Mouse (Mus musculus) kidney, embryonic 15.5 days (tissue): ENCODE data around the gene Snrnp35. TPM values are rescaled to one million over a fixed set of nuclear protein-coding genes. Genes with fewer than 3 reads are reported as not detected.
"Not testable (repeated sequence)": the region's sequence is repeated elsewhere in the genome, so short reads cannot be mapped to it uniquely, and the experiment has no call there.

Source experiments
- ATAC-seq: fragments of 200-750 bp; cut with Nextera tagmentation; replicated peaks from 2 replicates; pipeline ENCODE4 v1.8.0; 2017; ENCODE audit warnings: moderate TSS enrichment; ENCODE audit not compliant: low FRiP score
- H3K27ac ChIP-seq: fragments of 300-500 bp; sonication (generic); 2 replicates; pipeline ENCODE4 v1.5.1; 2015; ENCODE audit warnings: mild to moderate bottlenecking, inconsistent platforms
- H3K27me3 ChIP-seq: fragments of 300-500 bp; sonication (generic); 2 replicates; pipeline ENCODE4 v1.6.1; 2015; ENCODE audit warnings: inconsistent platforms
- H3K36me3 ChIP-seq: fragments of 300-500 bp; sonication (generic); 2 replicates; pipeline ENCODE4 v1.6.1; 2015; ENCODE audit warnings: inconsistent platforms
- H3K4me1 ChIP-seq: fragments of 300-500 bp; sonication (generic); 2 replicates; pipeline ENCODE4 v1.6.1; 2015; ENCODE audit warnings: inconsistent platforms
- H3K4me2 ChIP-seq: fragments of 300-500 bp; sonication (generic); 2 replicates; pipeline ENCODE4 v1.6.1; 2015; ENCODE audit warnings: moderate library complexity, mild to moderate bottlenecking, inconsistent platforms
- H3K4me3 ChIP-seq: fragments of 300-500 bp; sonication (generic); replicated peaks from 2 replicates; pipeline ENCODE4 v1.5.1; 2015; ENCODE audit warnings: mild to moderate bottlenecking, inconsistent platforms
- H3K9ac ChIP-seq: fragments of 300-500 bp; sonication (generic); 2 replicates; pipeline ENCODE4 v1.6.1; 2015; ENCODE audit warnings: mild to moderate bottlenecking, inconsistent platforms
- H3K9me3 ChIP-seq: fragments of 300-500 bp; sonication (generic); replicated peaks from 2 replicates; pipeline ENCODE4 v1.6.1; 2016; ENCODE audit warnings: inconsistent platforms
- WGBS: fragments of 180-500 bp; shearing (Covaris S2); methylation state at CpG from one replicate; pipeline ENCODE4 v1.1.7; 2015; ENCODE audit warnings: mixed read lengths; 5-methylcytosine and 5-hydroxymethylcytosine counted together
- polyA plus RNA-seq: library from polyadenylated mRNA; unstranded; fragments of >200 nt; fragmentation: Nextera tagmentation; extraction: Ambion mirVana; gene quantifications from 2 replicates; pipeline ENCODE4 v1.2.1, GENCODE M21; 2015

Gene Snrnp35
- polyA plus RNA-seq, 1 experiment from 2014 or later, result 27.4 TPM

GRCm38 (mm10) chr5:124492618-124493017 lies 9.7 kb downstream of the Snrnp35 start:
- 87% methylated on average over 4 of the region's 4 CpGs for WGBS
- Histone ChIP-seq H3K36me3 (peaks cover 79% of the 10 kb centered on the region), H3K4me1 (no peaks in the 10 kb centered on the region), H3K9me3 (no peaks in the 10 kb centered on the region), H3K9ac (no peak overlapping the region), H3K4me3 (no peak overlapping the region), H3K27ac (no peak overlapping the region), H3K27me3 (no peaks in the 10 kb centered on the region), H3K4me2 (no peak overlapping the region)
- ATAC-seq, result no peak

- Histone ChIP-seq H3K4me2 (no peak overlapping the region), H3K27me3 (no peaks in the 10 kb centered on the region), H3K4me1 (no peaks in the 10 kb centered on the region), H3K36me3 (peaks cover 88% of the 10 kb centered on the region), H3K27ac (no peak overlapping the region), H3K9me3 (no peaks in the 10 kb centered on the region), H3K4me3 (no peak overlapping the region), H3K9ac (no peak overlapping the region)
- 89% methylated on average over 11 of the region's 11 CpGs for WGBS
- no peak for ATAC-seq
Measured at GRCm38 (mm10) chr5:124493455-124493854, 10.5 kb downstream of the Snrnp35 start.

- Histone ChIP-seq H3K4me3 (no peak overlapping the region), H3K9me3 (no peaks in the 10 kb centered on the region), H3K27ac (no peak overlapping the region), H3K9ac (no peak overlapping the region), H3K4me2 (no peak overlapping the region), H3K36me3 (peaks cover 92% of the 10 kb centered on the region), H3K27me3 (no peaks in the 10 kb centered on the region), H3K4me1 (peaks cover 5% of the 10 kb centered on the region; the same call in 1 of the 2 replicates)
- 53% methylated on average over 7 of the region's 7 CpGs for WGBS
- no peak for ATAC-seq
Measured at GRCm38 (mm10) chr5:124495547-124495946, 12.6 kb downstream of the Snrnp35 start.

GRCm38 (mm10) chr5:124496614-124497514 lies 13.9 kb downstream of the Snrnp35 start:
- H3K27ac ChIP-seq, result no peak overlapping the region
- no peak for ATAC-seq
- no peak overlapping the region for H3K4me3 ChIP-seq
- H3K9me3 ChIP-seq, result no peaks in the 10 kb centered on the region
- WGBS, result 73% methylated on average over 15 of the region's 15 CpGs
- H3K27me3 ChIP-seq, result no peaks in the 10 kb centered on the region
- H3K4me1 ChIP-seq, result peaks cover 5% of the 10 kb centered on the region; the same call in 1 of the 2 replicates
- H3K9ac ChIP-seq, result no peak overlapping the region
- H3K4me2 ChIP-seq, result no peak overlapping the region
- peaks cover 92% of the 10 kb centered on the region for H3K36me3 ChIP-seq

GRCm38 (mm10) chr5:124498221-124498876 lies 15.4 kb downstream of the Snrnp35 start:
- Histone ChIP-seq H3K27me3 (no peaks in the 10 kb centered on the region), H3K4me1 (peaks cover 5% of the 10 kb centered on the region; the same call in 1 of the 2 replicates), H3K9me3 (no peaks in the 10 kb centered on the region), H3K4me2 (no peak overlapping the region), H3K27ac (peak overlapping the region; percentile 67), H3K4me3 (no peak overlapping the region), H3K36me3 (peaks cover 92% of the 10 kb centered on the region), H3K9ac (no peak overlapping the region)
- WGBS, result 73% methylated on average over 9 of the region's 9 CpGs
- ATAC-seq, result no peak

GRCm38 (mm10) chr5:124499001-124499400 lies 16.1 kb downstream of the Snrnp35 start:
- ATAC-seq, result no peak
- Histone ChIP-seq H3K4me1 (peaks cover 7% of the 10 kb centered on the region; the same call in 1 of the 2 replicates), H3K9ac (no peak overlapping the region), H3K27me3 (no peaks in the 10 kb centered on the region), H3K27ac (no peak overlapping the region), H3K4me2 (no peak overlapping the region), H3K36me3 (peaks cover 89% of the 10 kb centered on the region), H3K4me3 (no peak overlapping the region), H3K9me3 (no peaks in the 10 kb centered on the region)
- WGBS, result 64% methylated on average over 5 of the region's 5 CpGs

GRCm38 (mm10) chr5:124500037-124500436 lies 17.1 kb downstream of the Snrnp35 start:
- not testable (repeated sequence) for H3K9me3 ChIP-seq

GRCm38 (mm10) chr5:124500573-124500972 lies 17.6 kb downstream of the Snrnp35 start:
- no peak for ATAC-seq
- WGBS, result 90% methylated on average over 3 of the region's 3 CpGs

More at GRCm38 (mm10) chr5:124500037-124500436, 17.1 kb downstream of the Snrnp35 start:
- peaks cover 84% of the 10 kb centered on the region for H3K36me3 ChIP-seq
- not testable (repeated sequence) for H3K4me3 ChIP-seq, H3K4me1 ChIP-seq, ATAC-seq, H3K27ac ChIP-seq, H3K4me2 ChIP-seq, H3K9ac ChIP-seq, H3K27me3 ChIP-seq
- WGBS, result 84% methylated on average over 4 of the region's 4 CpGs

GRCm38 (mm10) chr5:124501541-124501940 lies 18.6 kb downstream of the Snrnp35 start:
- Histone ChIP-seq H3K36me3 (peaks cover 75% of the 10 kb centered on the region), H3K9ac (no peak overlapping the region), H3K4me3 (no peak overlapping the region), H3K27ac (no peak overlapping the region), H3K9me3 (no peaks in the 10 kb centered on the region), H3K4me2 (no peak overlapping the region), H3K4me1 (peaks cover 8% of the 10 kb centered on the region), H3K27me3 (no peaks in the 10 kb centered on the region)
- ATAC-seq, result no peak
- WGBS, result 84% methylated on average over 10 of the region's 10 CpGs

More at GRCm38 (mm10) chr5:124500573-124500972, 17.6 kb downstream of the Snrnp35 start:
- H3K9me3 ChIP-seq, result no peaks in the 10 kb centered on the region
- H3K4me2 ChIP-seq, result no peak overlapping the region
- no peak overlapping the region for H3K9ac ChIP-seq
- H3K36me3 ChIP-seq, result peaks cover 83% of the 10 kb centered on the region
- no peak overlapping the region for H3K4me3 ChIP-seq
- no peak overlapping the region for H3K27ac ChIP-seq
- no peaks in the 10 kb centered on the region for H3K27me3 ChIP-seq
- peaks cover 7% of the 10 kb centered on the region; the same call in 1 of the 2 replicates for H3K4me1 ChIP-seq

- WGBS, result 58% methylated on average over 14 of the region's 14 CpGs
Measured at GRCm38 (mm10) chr5:124503742-124504141, 20.8 kb downstream of the Snrnp35 start.

GRCm38 (mm10) chr5:124505235-124505634 lies 22.3 kb downstream of the Snrnp35 start:
- ATAC-seq, result no peak
- Histone ChIP-seq H3K4me1 (peaks cover 32% of the 10 kb centered on the region), H3K4me2 (no peak overlapping the region), H3K27me3 (no peaks in the 10 kb centered on the region), H3K36me3 (peaks cover 58% of the 10 kb centered on the region), H3K27ac (no peak overlapping the region), H3K9me3 (no peaks in the 10 kb centered on the region), H3K4me3 (no peak overlapping the region), H3K9ac (no peak overlapping the region)
- WGBS, result 91% methylated on average over 4 of the region's 4 CpGs

More at GRCm38 (mm10) chr5:124503742-124504141, 20.8 kb downstream of the Snrnp35 start:
- ATAC-seq, result no peak
- Histone ChIP-seq H3K36me3 (peaks cover 65% of the 10 kb centered on the region), H3K27me3 (no peaks in the 10 kb centered on the region), H3K9me3 (no peaks in the 10 kb centered on the region), H3K9ac (no peak overlapping the region), H3K4me1 (peaks cover 26% of the 10 kb centered on the region), H3K4me3 (no peak overlapping the region), H3K4me2 (no peak overlapping the region), H3K27ac (no peak overlapping the region)
